Mouse (Mus musculus): ENCODE data around the gene Atpaf2. TPM values are rescaled to one million over a fixed set of nuclear protein-coding genes. Genes with fewer than 3 reads are reported as not detected.

Atpaf2 gene
- total RNA-seq, 2 experiments from 2014 or later = 26.8 to 49.5 TPM

DNA sequence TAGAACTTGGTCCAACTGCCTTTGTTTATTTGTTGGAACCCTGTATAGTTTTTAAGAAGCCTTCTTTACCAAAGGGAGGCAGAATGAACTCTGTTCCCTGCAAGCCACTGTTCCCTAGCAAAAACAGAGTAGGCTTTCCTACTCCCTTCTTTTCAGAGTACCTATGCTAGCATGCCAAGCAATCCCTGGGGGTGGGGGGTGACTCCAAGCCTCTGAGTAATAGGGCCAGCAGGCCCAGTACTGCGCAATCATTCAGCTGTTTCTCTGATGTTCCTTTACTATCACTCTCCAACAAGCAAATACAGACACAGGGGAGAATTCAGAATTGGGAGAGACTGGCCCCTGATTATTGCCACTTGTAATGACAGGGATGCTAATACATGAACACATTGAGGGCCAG is 11.7 kb downstream of the Atpaf2 start:
- no peak for ATAC-seq (replicated peaks; ENCODE audit: poor library complexity, severe bottlenecking)

DNA sequence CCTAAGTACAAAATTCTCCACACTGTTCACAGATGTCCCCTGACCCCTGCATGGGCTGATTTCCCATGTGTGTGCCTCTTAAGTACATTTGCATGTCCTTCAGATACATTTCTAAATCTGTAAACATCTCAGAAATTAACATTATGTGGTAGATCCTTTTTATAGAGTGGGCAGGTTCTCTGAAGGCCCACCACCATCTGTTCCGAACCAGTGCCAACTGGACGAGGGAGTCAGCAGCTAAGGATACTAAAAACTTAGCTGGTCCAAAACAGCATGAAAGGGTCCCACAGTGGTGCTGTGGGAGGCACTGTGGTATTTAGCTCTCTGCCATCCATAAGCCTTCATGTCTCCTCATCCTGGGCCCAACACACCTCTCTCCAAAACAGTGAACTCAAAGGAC is 21.1 kb downstream of the Atpaf2 start:
- no peak for ATAC-seq (replicated peaks; ENCODE audit: poor library complexity, severe bottlenecking)

DNA sequence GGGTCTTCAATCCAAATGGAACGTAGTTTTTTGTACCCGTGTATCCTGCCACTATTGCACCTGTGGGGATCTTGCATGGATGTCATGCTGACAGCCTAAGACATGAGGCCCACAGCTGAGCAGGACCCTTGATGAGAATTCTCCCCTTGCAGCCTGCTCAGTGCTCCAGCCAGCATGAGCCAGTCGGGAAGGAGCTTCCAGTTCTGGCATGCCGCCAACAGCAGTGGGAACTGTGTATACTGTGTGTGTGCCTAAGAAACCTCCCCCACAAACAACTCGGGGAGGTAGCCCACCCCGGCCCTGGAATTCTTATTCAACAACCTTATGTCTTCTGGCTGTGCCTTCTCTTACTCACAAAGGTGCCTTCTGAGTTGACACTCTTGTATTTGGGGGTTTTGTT is 21.7 kb downstream of the Atpaf2 start:
- ATAC-seq (replicated peaks; ENCODE audit: poor library complexity, severe bottlenecking) = no peak

DNA sequence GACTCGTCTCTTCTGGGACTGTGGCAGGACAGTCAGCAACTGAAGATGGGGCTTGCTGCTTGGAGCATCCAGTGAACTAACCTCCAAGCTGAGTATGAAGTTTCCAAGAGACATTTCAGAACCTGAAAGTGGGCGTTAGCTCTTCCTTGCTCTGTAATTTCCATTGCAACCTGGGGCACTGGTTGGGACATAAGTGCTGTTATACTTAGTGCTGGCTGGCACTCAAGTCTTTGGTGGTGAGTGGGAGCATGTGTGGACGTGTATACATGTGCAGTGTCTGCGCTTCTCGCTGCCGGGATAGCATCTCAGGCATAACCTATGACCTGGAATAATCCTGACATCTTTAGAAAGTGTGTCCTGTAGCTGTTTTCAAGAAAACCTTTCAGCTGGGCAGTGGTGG is 26.9 kb downstream of the Atpaf2 start:
- no peak for ATAC-seq (replicated peaks; ENCODE audit: poor library complexity, severe bottlenecking)

DNA sequence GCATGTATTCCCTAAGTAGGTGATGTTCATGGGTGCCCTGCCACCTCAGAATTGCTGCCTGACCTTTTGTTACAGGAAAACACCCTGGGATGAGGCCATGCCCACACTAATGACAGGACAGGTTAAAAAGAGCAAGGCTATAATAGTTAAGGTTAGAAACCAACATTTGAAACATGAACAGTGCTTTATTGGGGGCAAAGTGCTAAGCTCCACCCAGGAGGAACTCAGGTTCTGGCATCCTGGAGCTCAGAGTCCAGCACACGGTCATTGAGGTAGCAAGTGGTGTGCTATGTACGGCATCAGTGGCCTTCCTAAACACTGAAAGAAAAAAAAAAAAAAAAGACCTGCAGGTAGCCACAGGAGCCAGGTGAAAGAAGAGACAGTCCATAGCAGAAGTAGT is 30.3 kb downstream of the Atpaf2 start:
- no peak for ATAC-seq (replicated peaks; ENCODE audit: poor library complexity, severe bottlenecking)

DNA sequence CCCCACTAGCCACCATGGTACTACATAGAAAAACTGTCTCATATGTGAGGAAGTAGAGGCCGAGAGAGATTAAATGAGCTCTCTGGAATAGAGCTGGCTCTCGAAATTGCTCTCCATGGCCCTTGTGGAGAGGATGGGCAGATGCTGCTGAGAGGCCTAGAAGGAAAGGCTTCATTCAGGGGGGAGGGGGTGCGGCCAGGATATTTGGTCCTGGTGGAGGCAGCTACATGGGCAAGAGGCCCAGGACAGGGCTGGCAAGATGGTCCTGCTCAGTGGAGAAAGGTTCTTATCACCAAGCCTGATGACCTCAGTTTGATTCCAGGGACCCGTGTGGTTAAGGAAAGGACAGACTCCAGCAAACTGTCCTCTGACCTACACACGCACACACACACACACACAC is 32.3 kb downstream of the Atpaf2 start:
- no peak for ATAC-seq (replicated peaks; ENCODE audit: poor library complexity, severe bottlenecking)

DNA sequence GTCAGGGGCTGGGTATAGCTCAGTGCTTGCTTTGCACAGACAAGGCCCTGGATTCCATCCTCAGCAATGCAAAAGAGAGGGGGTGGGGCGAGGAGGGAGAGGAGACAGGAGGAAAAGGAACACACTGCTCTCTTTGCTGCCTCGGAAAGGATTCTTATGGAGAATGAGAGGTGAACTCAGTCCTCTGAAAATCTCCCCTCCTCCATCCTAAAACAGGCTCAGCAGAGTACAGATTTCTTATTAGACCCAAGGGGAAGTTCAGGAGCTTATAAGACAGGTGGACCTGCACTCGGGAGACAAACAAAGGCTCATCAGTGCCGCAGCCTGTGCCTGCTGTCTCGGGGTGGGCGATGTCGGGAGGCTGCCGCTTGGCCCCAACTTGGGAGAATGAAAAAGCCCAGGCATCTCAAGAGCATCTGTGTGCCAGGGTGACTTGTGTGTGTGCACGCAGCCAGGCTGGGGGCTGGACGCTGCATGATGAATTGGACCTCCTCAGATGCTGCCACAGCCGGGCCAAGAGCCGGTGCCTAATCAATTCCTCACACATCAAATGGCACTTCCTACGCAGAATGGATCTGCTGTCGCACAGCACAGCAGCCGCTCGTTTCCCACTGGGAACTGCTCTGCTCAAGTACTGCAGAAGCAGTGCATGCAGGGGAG is 33.4 kb downstream of the Atpaf2 start:
- no peak for ATAC-seq (replicated peaks; ENCODE audit: poor library complexity, severe bottlenecking)

DNA sequence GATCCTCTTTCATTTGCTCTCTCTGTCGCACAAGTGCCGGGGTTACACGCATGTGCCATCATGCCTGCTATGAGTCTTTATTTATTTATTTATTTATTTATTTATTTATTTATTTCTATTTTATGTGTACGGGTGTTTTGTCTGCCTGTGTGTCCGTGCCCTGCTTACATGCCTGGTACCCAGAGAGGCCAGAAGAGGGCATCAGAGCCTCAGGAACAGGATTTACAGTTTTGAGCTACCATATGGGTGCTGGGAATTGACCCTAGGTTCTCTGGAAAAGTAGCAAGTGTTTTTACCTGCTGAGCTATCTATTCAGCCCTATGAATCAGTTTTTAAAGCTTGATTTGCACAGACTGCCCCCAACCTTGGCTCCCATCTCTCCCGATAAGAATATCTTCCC is 34.7 kb downstream of the Atpaf2 start:
- ATAC-seq (replicated peaks; ENCODE audit: poor library complexity, severe bottlenecking) = no peak

DNA sequence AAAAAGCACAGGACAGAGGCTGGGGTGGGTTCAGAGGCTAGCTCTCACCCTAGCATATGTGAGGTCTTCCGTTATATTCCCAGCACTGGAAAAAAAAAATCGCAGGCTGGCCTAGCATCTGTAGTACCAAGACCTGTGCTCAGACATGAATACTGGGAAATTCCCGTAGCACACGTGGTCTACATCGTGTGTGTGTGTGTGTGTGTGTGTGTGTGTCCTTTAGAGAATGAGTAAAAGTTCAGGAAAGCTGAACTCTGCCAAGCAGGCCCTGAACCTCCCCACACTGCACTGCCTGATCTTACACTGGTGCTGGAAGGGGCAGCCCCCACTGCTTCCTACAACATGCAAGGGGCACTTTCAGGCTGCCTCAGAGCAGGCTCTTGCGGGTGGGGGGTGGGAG is 43.8 kb downstream of the Atpaf2 start:
- no peak for ATAC-seq (replicated peaks; ENCODE audit: poor library complexity, severe bottlenecking)

DNA sequence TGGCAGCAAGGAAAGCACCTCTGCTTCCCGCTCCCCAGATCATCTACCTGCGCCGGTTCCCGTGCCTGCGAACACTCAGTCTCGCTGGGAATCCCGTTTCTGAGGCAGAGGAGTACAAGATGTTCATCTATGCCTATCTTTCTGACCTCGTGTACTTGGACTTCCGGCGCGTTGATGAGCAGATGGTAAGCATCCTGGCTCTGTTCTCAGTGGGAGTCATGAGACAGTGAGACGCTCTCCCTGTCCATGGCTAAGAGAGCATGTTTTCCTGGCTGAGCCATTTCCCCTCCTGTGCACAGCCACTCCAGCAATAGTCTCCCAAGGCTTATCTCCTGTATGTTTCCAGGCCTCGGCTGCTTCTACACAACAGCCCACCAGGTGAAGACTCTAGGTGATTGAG is 47.8 kb downstream of the Atpaf2 start:
- ATAC-seq (replicated peaks; ENCODE audit: poor library complexity, severe bottlenecking) = no peak

DNA sequence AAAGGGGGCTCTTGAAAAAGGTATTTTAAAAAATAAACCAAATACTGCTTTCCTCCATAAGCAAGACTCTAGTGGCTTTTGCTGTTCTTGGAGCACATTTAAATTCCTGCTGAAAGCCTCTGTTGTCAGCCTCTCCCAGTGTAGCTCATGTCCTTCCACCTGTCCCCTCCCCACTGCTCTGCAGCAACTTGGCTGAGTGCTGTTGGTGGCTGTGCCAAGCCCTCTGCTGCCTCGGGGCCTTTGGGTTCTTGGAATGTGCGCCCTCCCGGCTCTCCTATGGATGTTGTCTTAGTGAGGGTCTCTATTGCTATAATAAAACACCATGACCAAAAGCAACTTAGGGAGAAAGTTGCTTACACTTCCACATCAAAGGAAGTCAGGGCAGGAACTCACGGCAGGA is 48.8 kb downstream of the Atpaf2 start:
- no peak for ATAC-seq (replicated peaks; ENCODE audit: poor library complexity, severe bottlenecking)

DNA sequence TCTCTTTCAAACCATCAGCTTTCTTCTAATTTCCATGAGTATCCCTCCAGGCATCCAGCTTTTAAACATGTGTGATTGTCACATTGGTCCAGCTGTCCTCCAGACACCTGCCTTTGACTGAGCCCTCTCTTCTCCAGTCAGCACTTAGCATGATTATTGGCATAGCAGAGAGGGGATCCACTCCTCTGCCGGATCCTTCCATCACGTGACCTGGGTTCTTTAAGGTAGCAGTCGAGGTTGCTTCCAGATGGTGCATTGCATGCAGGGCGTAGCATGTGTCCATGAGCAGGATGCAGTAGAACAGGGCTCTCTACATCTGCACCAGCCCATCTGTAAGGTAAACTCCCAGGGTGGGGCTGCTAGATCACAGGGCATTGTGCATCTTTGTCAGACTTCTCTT is 49.3 kb downstream of the Atpaf2 start:
- ATAC-seq (replicated peaks; ENCODE audit: poor library complexity, severe bottlenecking) = no peak

DNA sequence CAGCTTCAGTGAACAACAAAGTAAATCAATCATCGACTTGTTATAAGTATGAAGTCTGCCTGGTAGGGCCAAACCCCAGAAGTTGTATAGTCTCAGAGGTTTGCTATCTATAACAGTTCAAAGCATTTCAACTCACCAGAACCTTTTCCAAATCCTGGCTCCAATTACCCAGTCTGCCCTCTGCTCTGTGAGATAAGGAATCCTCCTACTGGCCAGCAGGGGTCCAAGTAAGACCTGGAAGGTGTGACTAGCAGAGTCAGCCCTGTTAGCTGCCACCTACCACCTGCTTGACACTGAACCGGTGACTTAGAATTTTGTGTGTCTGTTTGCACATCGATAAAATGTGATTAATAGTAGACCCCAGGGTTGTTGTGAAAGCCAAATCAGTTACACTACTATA is 51.0 kb downstream of the Atpaf2 start:
- no peak for ATAC-seq (replicated peaks; ENCODE audit: poor library complexity, severe bottlenecking)

DNA sequence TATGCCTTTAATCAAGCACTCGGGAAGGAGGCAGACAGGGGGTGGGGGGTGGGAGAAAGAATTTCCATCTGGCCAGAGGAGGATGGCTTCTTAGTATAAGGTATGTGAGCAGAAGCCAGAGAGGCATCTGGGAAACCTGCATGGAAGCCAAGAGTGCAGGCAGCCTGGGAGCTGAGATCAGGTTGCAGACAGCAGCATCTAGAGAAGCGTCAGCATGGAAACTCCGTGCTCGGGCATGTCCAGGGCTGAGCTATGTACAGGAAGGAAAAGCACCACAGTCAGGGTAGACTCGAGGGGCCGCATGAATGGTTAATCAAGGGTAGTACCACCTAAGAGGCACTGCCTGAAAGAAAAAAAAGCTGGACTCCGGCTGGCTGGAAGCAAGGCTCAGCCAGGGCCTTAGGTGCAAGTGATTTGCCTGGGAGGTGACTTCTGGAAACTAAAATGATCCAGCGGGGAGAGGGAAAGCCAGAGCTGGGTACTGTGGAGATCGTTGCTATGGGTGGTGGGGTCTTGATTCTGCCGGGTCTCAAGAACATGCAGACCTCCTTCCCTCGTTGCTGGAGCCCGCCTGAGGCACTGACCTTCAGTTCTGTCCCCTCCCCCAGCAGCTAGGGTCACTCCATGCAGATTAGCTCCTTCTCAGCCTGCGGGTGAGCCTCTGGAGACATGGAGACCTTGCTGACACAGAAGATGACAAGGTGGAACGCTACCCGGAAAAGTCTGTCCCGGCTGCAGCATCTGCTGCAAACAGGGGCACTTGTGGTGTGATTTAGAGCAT is 51.8 kb downstream of the Atpaf2 start:
- no peak for ATAC-seq (replicated peaks; ENCODE audit: poor library complexity, severe bottlenecking)

DNA sequence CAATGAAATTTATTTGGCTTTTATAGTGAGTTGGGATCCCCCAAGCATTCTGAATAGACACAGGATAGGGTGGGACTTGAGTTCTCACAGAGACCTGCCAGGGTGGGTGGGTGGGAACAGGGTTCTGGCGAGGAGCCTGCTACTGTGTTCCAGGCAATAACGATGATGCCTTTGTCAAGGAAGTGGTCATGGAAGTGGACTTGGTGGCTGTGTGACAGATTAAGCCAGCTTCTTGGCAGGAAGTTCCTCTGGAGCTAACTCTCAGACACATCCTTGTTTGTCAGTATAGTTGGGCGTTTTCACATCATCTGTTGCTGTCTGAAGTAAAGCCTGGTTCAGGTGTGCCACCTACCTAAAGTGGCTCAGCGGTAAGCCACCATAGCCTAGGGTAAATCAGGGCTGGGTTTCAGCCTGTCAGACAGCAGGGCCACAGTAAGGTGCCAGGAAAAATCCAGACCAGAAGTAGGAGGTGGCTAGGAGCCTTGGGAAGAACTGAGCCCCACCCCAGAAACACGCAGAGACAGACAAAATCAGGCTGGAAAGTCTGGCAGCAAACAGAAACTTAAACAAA is 57.5 kb downstream of the Atpaf2 start:
- no peak for ATAC-seq (replicated peaks; ENCODE audit: poor library complexity, severe bottlenecking)

DNA sequence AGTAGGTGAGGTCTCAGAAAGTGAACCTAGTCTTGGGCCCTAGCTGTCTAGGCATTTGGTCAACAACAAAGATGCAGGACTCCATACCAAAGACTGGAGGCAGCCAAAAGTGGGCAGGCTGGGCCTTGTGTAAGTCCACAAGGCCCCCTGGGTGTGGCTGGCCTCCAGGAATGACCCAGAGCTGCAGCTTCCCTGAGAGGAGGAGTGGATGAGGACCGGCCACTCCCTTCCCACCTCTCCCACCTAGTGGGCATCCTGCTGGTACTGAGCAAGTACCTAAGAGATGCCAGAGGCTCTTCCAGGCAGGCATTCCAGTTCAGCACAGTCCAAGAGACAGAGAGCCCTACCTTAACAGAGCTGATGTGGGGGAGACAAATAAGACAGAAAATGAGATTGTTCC is 58.3 kb downstream of the Atpaf2 start:
- ATAC-seq (replicated peaks; ENCODE audit: poor library complexity, severe bottlenecking) = no peak

DNA sequence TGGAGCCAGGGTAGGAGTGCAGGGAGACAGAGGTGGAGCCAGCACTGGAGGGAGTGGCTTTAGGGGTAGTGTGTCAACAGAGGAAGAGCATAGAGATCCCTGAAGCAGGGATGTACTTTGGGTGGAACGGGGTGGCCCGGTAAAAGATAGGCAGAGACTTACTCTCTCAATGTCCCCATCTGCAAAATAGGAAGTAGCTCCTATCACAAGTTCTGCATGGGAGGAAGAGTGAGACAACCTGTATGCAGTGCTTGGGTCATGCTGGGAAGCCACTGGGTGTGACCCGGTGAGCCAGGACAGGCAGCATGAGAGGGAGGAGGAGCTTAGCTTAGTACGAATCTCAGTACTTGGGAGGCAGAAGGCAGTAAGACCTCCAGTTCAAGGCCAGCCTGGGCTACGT is 59.1 kb downstream of the Atpaf2 start:
- 0 out of 2 replicates have a peak, but pooled peaks have one; percentile 28 for ATAC-seq (replicated peaks; ENCODE audit: poor library complexity, severe bottlenecking)

DNA sequence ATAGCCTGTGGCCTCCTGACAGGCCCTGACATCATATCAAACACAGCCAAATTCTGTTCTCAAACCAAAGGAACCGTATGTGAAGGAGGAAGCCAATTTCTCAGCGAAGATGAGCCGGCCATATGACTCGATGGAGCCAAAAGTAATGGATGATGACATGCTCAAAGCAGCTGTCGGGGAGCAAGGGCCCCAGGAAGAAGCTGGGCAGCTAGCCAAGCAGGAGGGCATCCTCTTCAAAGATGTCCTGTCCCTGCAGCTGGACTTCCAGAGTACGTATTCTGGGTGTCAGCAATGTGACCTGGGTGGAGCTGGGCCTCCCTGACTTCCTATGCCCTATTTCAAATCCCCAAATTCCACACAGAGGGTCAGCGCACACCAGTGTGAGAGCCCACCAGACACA is 59.7 kb downstream of the Atpaf2 start:
- no peak for ATAC-seq (replicated peaks; ENCODE audit: poor library complexity, severe bottlenecking)

DNA sequence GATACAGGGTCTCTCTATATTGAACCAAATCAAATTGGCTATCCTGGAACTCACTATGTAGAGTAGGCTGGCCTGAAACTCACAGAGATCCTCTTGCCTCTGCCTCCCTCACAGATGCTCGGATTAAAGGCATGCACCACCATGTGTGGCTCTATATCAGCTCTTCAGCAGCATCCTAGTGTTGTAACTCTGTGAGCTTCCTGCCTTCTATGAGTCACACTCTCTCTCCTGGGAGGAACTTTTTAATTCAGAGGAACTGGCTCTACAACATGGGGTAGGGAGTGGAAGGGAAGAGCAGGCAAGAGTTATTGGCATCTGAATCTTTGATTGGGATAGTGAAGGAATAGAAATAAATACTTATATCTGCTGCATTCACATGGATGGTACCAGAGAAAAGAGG is 61.1 kb downstream of the Atpaf2 start:
- no peak for ATAC-seq (replicated peaks; ENCODE audit: poor library complexity, severe bottlenecking)

DNA sequence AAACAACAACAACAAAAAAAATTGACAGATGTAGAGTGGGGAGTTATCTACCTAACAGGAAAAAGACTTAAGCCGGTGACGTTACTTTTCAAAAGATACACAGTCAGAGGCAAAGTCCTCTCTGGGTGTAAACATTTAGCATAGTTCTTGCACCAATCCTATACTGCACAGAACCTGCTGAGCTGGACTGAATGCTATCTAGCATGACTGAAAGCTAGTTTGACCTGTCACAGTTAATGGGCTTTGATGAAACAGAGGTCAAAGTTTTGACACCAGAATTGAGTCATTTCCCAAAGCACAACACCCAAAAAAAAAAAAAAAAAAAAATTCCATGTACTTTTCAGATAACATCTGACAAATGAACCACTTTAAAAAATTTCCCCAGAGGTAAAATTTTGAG is 62.3 kb downstream of the Atpaf2 start:
- no peak for ATAC-seq (replicated peaks; ENCODE audit: poor library complexity, severe bottlenecking)

DNA sequence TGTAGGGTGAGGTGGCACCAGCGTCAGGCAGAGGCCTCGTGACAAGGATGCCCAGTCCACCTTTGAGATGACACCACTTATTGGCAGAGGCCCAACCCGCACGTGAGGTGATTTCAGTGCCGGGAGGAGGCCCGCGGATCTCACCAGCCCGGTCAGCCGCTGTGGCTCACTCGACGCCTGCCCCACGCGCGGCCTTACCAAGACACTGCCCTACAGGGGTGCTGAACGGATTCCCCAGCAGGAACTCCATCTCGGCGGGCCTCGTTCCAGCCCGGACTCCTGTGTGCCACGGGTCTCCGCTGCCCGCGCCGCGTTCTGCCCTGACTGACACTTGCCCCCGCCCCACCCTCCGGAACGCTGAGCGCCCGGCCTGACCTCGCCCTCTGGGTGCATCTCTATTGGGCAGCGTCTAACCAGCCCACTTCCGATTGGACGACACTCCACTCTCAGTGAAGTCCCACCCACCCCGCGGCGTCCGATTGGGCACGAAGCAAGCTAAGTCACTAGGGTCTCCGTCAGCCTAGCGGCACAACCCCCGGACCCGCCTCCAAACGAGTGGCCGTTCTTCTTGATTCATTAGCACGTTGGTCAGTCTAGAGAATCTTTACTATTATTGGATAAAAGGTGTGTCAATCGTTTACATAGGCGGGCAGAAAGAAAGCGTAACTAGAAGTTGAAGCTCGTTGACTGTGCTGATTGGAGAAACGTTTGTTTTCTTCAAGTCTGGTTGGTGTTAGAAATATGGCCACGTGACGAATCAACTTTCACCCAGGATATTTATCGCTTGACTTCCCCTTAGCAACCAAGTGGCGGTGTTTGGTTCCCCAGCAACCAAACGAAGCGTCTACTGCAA is 65.5 kb downstream of the Atpaf2 start, which contains the start of the genes Tom1l2 and Drc3:
TSS of gene Tom1l2 (minus strand) at position 347 of the 853 bp plus-strand sequence.
TSS of gene Drc3 (plus strand) at position 771 of the 853 bp plus-strand sequence.
- ATAC-seq (replicated peaks; ENCODE audit: poor library complexity, severe bottlenecking) = peak; percentile 93

Measured in granulocyte monocyte progenitor cell, adult 5-6 weeks (primary cell).